Mouse (Mus musculus): ENCODE measurements around the gene Zfp655. TPM values are rescaled to one million over a fixed set of nuclear protein-coding genes. Genes with fewer than 3 reads are reported as not detected.
"Not testable (repeated sequence)": the region's sequence is repeated elsewhere in the genome, so short reads cannot be mapped to it uniquely, and the experiment has no call there.

Zfp655 gene
- 10 to 100 TPM; 10.1 to 15.3 (median 10.5) TPM for total RNA-seq (2022)

DNA sequence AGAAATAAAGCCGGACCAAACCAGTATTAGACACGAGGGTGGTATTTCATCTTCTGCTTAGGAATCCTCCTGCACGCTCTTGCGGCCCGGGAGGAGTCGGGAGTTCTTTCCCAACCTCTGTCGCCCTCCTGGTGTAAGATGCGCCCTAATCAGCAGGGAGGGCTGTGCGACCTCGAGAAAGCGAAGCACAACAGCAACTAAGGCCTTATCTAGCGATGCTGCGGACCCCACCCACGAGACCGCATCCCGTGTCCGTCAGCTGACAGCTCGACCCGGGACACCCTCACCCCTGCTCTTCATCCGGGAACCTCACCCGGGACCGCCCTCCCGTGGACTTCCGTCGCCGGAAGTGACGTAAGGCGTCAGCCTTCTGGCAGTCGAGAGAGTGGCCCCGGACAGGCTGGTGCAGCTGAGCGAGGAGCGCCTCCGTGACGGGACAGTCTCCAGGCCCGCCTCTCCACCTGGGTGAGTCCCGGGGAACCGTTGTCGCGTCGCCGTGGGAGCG, at the start of gene Zfp655:
Zfp655 (plus strand) TSS at position 349 of the 505 bp plus-strand sequence.
- peak; percentile 93 to 95 for DNase-seq (ENCODE audit: low spot score in 2 of 2)

- no peak for DNase-seq (ENCODE audit: low spot score in 2 of 2)
Measured at GRCm38 (mm10) chr5:145185244-145185643, 46.3 kb upstream of the Zfp655 start.

DNA sequence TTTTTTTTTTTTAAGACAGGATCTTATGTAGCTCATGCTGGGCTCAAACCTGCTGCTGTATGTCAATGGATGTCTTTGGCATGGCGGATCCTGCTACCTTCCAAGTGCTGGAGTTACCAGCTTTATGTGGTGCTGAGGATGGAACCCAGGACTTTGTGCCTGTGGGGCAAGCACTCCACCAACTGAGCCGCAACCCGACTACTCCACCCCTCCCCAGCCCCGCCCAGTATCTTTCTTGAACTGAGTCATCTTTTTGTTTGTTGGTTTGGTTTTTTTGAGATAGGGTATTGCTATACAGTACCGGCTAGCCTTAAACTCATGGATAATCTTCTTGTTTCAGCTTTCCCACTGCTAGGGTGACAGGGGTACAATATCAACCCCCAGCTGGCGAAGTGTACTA, 42.1 kb upstream of the Zfp655 start:
- no peak for DNase-seq (ENCODE audit: low spot score in 2 of 2)

GRCm38 (mm10) chr5:145190373-145190772, 41.1 kb upstream of the Zfp655 start:
- DNase-seq (ENCODE audit: low spot score in 2 of 2) = no peak

GRCm38 (mm10) chr5:145190875-145191798, 40.4 kb upstream of the Zfp655 start:
- DNase-seq (ENCODE audit: low spot score in 2 of 2) = peak; percentile 82 to 83

- DNase-seq (ENCODE audit: low spot score in 2 of 2) = no peak
Measured at GRCm38 (mm10) chr5:145191962-145192361, 39.6 kb upstream of the Zfp655 start, which contains the start of gene Atp5j2. Atp5j2 (minus strand) TSS chr5:145192062.

GRCm38 (mm10) chr5:145200387-145200786, 31.1 kb upstream of the Zfp655 start:
- no peak for DNase-seq (ENCODE audit: low spot score in 2 of 2)

GRCm38 (mm10) chr5:145201321-145201991, 30.1 kb upstream of the Zfp655 start, which contains the start of gene Zkscan14:
Zkscan14 (minus strand) TSS chr5:145201868.
- DNase-seq (ENCODE audit: low spot score in 2 of 2) = peak; percentile 43 to 64

DNA sequence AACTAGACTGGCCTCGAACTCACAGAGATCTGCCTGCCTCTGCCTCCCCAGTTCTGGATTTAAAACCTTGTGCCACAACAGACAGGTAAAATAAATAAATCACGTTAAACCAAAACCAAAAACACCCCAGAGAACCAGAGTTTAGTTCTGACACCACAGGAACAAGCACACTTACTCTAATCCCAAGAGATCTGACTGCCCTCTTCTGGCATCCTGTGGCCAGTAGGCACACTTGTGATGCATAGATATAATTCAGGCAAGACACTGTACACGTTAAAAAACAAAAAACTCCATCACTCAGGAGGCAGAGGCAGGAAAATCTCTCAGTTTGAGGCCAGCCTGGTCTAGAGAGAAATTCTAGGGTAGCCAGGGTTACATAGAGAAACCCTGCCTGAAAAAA, 29.1 kb upstream of the Zfp655 start:
- DNase-seq (ENCODE audit: low spot score in 2 of 2) = no peak

GRCm38 (mm10) chr5:145203936-145204691, 27.4 kb upstream of the Zfp655 start, which contains the start of gene Zkscan5:
Zkscan5 (plus strand) TSS chr5:145204562.
- peak; percentile 97 to 98 for DNase-seq (ENCODE audit: low spot score in 2 of 2)

- DNase-seq (ENCODE audit: low spot score in 2 of 2) = no peak
Measured at GRCm38 (mm10) chr5:145205041-145205440, 26.5 kb upstream of the Zfp655 start.

- no peak for DNase-seq (ENCODE audit: low spot score in 2 of 2)
Measured at GRCm38 (mm10) chr5:145207385-145207784, 24.1 kb upstream of the Zfp655 start.

DNA sequence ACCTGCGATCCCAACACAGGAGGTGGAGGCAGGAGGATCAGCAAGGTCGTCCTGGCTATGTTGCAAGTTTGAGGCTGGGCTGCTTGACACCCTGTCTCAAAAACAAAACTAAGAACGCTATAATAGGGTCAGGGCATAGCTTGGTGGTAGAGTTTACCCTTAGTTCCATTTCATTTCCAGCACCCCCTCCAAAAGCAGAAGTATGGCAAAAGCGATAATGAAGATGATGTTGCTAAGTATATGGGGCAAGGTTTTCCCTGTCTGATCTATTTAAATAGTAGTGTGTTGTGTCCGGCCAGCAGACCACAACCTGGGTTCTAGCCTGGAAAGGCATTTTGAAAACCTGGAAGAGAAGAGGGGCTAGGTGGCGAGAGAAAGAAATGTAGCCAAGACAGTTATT, 23.6 kb upstream of the Zfp655 start:
- DNase-seq (ENCODE audit: low spot score in 2 of 2) = no peak

GRCm38 (mm10) chr5:145208391-145208790, 23.1 kb upstream of the Zfp655 start:
- DNase-seq (ENCODE audit: low spot score in 2 of 2) = not testable (repeated sequence)

DNA sequence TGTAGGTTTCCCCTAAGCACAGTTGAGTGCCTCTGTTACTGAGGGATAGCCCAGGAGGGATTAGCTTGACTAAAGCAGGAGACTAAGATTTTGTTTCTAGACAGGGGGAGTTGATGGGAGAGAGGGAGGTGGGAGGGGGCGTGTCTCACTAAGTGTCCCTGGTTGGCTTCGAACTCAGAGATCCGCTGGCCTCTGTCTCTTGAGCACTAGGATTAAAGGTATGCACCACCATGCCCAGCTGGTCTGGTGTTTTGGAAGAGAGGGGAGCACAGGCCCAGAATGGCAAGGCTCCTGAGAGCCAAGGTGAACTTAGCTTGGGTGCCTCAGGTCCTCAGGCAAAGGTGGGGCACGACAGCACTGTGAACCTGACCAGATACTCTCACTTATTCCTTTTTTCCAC, 20.2 kb upstream of the Zfp655 start:
- no peak for DNase-seq (ENCODE audit: low spot score in 2 of 2)

DNA sequence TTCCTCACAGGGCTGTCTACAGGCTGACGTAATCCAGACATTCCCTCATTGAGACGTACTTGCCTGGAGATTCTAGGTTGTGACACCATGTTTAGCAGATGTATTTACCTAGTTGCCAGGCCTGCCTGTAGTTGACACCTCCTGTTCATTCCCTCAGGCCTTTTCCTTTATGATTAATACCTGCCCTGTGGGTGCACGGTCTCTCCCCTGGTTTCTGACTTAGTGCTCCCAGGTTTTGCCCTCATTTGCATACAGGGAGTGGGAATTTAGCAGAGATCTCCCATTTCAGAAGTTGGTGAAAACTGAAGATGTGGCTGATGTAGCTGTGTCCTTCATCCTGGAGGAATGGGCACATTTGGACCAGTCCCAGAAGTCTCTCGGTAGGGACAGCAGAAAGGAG, 19.3 kb upstream of the Zfp655 start:
- no peak for DNase-seq (ENCODE audit: low spot score in 2 of 2)

DNA sequence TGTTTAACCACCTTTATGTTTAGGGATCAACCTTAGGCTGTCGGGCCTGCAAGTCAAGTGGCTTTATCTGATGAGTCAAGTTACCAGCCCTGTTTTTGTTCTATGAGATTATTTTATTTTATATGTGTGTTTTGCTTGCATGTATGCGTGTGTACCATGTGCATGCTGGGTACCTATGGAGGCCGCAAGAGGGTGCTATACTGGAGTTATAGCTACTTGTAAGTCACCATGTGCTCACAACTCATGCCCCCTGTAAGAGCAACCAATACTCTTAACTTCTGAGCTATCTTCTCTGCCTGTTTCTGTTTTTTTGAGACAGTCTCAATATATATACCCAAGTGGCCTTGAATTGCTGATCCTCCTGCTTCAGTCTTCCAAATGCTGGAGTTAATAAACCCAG, 18.0 kb upstream of the Zfp655 start:
- DNase-seq (ENCODE audit: low spot score in 2 of 2) = no peak

GRCm38 (mm10) chr5:145214679-145215078, 16.8 kb upstream of the Zfp655 start:
- no peak for DNase-seq (ENCODE audit: low spot score in 2 of 2)

GRCm38 (mm10) chr5:145217746-145218145, 13.8 kb upstream of the Zfp655 start:
- DNase-seq (ENCODE audit: low spot score in 2 of 2) = no peak

- no peak for DNase-seq (ENCODE audit: low spot score in 2 of 2)
Measured at GRCm38 (mm10) chr5:145218206-145218605, 13.3 kb upstream of the Zfp655 start.

DNA sequence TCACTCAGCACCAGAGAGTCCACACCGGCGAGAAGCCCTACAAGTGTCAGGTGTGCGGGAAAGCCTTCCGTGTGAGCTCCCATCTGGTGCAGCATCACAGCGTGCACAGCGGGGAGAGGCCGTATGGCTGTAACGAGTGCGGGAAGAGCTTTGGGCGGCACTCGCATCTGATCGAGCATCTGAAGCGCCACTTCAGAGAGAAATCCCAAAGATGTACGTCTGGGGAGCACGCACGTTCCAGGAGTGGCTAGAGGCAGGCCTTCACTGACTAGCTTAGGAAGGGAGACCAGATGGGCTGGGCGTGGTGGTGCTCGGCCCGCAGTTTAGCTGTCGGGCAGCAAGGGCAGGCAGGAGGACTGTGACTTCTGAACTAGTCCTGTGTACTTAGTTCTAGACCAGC, 12.8 kb upstream of the Zfp655 start:
- no peak for DNase-seq (ENCODE audit: low spot score in 2 of 2)

All from gastrocnemius, adult 8-10 months (tissue).